Mouse (Mus musculus): Measurements from ENCODE around the gene Myh7. TPM values are rescaled to one million over a fixed set of nuclear protein-coding genes. Genes with fewer than 3 reads are reported as not detected.
"Not testable (repeated sequence)": the region's sequence is repeated elsewhere in the genome, so short reads cannot be mapped to it uniquely, and the experiment has no call there.

Myh7 gene
- 7.6 and 10.3 TPM in 2 replicates for polyA plus RNA-seq (2015; fragmentation: Nextera tagmentation; extraction: Ambion mirVana)

DNA sequence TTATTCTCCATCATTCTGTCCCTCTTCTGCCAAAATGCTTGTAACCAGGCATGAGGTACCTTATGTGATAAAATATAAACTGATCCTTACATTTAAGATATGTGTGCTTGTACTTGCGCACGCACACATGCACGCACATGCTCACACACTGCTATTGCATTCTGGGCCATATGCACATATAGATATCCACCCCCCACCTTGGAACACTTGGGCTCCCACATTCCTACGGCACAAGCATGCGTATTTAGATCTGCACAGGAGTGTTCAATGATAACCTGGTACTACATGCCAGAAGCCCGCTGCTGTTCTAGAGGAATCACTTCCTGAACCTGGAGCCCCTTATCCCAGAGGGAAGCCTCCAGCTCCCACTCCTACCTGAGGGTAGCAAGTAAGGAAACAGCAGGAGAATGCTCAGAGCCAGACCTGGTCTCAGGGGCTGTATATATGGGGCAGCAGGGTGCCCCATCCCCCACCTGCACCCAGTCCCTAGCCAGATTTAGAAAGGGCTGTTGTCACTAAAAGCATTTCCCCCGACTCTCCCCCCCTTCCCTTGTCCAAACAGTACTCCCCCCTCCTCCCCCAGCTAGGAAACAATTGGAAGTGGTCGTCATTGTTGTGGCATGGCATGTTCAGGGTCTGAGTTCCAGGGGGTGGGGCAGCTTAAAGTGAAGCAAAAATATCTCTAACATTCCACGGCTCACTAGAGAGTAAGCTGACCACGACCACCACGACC is at the start of gene Myh7:
Gene Myh7, minus strand, starts transcription at position 491 of the 733 bp plus-strand sequence.
- H3K9me3 ChIP-seq = no peaks in the 10 kb centered on the region
- H3K36me3 ChIP-seq = no peaks in the 10 kb centered on the region
- no peak within 1 kb of the TSS for H3K4me3 ChIP-seq
- H3K27me3 ChIP-seq = no peaks in the 10 kb centered on the region
- H3K4me2 ChIP-seq = no peak within 1 kb of the TSS
- peaks cover 21% of the 10 kb centered on the region for H3K4me1 ChIP-seq (replicated peaks)
- ATAC-seq (ENCODE audit: low read depth) = no peak
- H3K9ac ChIP-seq = no peak within 1 kb of the TSS
- H3K27ac ChIP-seq (replicated peaks) = peak within 1 kb of the TSS; percentile 70
- 60% methylated on average over 11 of the region's 11 CpGs for WGBS

DNA sequence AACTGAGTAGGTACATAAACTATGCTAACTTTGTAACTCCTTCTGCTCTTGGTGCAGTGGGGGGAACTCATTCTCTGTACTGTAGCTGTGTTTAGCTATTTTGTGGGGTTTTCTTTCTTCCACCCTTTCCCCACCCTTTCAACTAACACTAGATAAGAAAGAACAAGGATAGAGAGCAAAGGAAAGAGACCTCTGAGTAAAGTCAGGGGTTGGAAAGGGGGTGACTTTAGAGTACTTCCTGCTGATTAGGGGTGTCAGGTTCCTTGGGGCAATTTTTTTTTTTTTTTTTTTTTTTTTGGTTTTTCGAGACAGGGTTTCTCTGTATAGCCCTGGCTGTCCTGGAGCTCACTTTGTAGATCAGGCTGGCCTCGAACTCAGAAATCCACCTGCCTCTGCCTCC is 49.3 kb upstream of the Myh7 start:
- H3K4me1 ChIP-seq (replicated peaks); H3K4me2 ChIP-seq; ATAC-seq (ENCODE audit: low read depth); H3K9me3 ChIP-seq; H3K4me3 ChIP-seq; H3K27me3 ChIP-seq; H3K27ac ChIP-seq (replicated peaks); H3K9ac ChIP-seq; H3K36me3 ChIP-seq: not testable (repeated sequence)
- WGBS = 75% methylated on average over 1 of the region's 2 CpGs

DNA sequence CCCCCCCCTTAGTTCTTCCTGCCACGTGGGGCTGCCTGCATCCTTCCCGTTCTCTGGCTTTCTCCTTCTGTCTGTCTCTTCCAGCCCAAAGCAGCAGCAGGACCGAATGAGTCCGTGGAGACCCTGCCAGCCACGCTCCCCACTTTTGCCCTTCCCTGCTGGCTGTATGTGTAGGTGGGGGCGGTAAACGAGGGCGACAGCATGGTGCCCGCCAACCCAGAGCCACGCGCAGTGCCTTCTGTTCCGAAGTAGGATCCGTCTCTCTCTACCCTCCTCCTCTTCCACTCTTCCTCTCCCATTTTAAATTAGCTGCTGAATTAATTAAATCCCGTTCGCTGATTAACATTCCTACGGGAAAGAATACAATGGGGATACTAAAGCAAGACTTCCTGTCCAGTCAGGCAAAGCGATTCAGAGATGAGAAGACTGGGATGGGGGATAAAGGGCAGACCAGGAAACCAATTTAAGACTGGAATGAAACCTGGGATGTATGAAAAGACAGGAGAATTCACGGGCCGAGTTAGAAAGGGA is 38.3 kb upstream of the Myh7 start:
- Histone ChIP-seq H3K4me3 (no peak overlapping the region), H3K9me3 (no peaks in the 10 kb centered on the region), H3K4me2 (peak overlapping the region; percentile 34), H3K36me3 (no peaks in the 10 kb centered on the region), H3K4me1 (replicated peaks) (peaks cover 47% of the 10 kb centered on the region), H3K27ac (replicated peaks) (peak overlapping the region; percentile 86), H3K27me3 (no peaks in the 10 kb centered on the region), H3K9ac (no peak overlapping the region)
- peak; percentile 36; the same call in 1 of the 2 replicates for ATAC-seq (ENCODE audit: low read depth)
- WGBS = 29% methylated on average over 19 of the region's 19 CpGs

- Histone ChIP-seq H3K4me1 (replicated peaks) (peaks cover 57% of the 10 kb centered on the region), H3K27ac (replicated peaks) (peak overlapping the region; percentile 90), H3K4me3 (no peak overlapping the region), H3K4me2 (peak overlapping the region; percentile 44), H3K9me3 (no peaks in the 10 kb centered on the region), H3K36me3 (0 out of 2 replicates have a peak, but pooled peaks cover 12% of the 10 kb centered on the region), H3K9ac (peak overlapping the region; percentile 58), H3K27me3 (no peaks in the 10 kb centered on the region)
- peak; percentile 54 for ATAC-seq (ENCODE audit: low read depth)
- WGBS = 3% methylated on average over 11 of the region's 11 CpGs
Measured at GRCm38 (mm10) chr14:55029034-55029698, 34.7 kb upstream of the Myh7 start.

DNA sequence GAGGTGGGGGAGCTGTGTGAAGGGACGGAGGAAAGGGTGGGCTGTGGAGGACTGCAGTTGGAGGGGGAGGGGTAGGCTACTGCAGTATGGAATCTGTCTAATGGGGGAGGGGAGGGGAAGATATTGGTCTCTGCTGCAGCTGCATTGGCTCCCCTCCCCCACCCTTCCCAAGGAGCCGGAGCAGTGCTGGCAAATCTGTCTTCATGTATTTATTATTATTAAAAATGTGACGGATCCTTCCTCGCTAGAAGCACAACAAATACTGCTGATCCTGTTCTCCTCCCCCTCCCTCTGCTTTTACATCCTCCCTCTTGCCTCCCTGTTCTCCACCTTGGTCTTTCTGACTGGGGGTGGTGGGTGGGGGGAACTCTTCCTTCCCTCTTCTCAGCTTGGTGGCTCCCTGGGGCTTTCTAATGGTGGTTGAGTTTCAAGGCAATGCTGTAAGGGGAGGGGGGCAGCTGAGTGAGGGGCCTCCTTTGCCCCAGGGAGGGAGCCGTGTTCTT is 34.0 kb upstream of the Myh7 start:
- Histone ChIP-seq H3K4me1 (replicated peaks) (peaks cover 55% of the 10 kb centered on the region), H3K4me3 (no peak overlapping the region), H3K4me2 (peak overlapping the region; percentile 44), H3K36me3 (peaks cover 19% of the 10 kb centered on the region), H3K9ac (peak overlapping the region; percentile 58), H3K9me3 (no peaks in the 10 kb centered on the region), H3K27me3 (no peaks in the 10 kb centered on the region), H3K27ac (replicated peaks) (peak overlapping the region; percentile 90)
- WGBS = 7% methylated on average over 4 of the region's 5 CpGs
- peak; percentile 87 for ATAC-seq (ENCODE audit: low read depth)

GRCm38 (mm10) chr14:55027653-55028052 is 33.2 kb upstream of the Myh7 start:
- Histone ChIP-seq H3K27me3 (no peaks in the 10 kb centered on the region), H3K9me3 (no peaks in the 10 kb centered on the region), H3K4me1 (replicated peaks) (peaks cover 48% of the 10 kb centered on the region), H3K4me3 (no peak overlapping the region), H3K27ac (replicated peaks) (peak overlapping the region; percentile 90), H3K36me3 (peaks cover 26% of the 10 kb centered on the region), H3K9ac (peak overlapping the region; percentile 62), H3K4me2 (peak overlapping the region; percentile 44)
- ATAC-seq (ENCODE audit: low read depth) = peak; percentile 17; the same call in 1 of the 2 replicates
- WGBS = 4% methylated on average over 6 of the region's 6 CpGs

- Histone ChIP-seq H3K27me3 (no peaks in the 10 kb centered on the region), H3K9me3 (no peaks in the 10 kb centered on the region), H3K27ac (replicated peaks) (peak overlapping the region; percentile 90), H3K36me3 (peaks cover 30% of the 10 kb centered on the region), H3K4me3 (no peak overlapping the region), H3K9ac (peak overlapping the region; percentile 62), H3K4me2 (peak overlapping the region; percentile 44), H3K4me1 (replicated peaks) (peaks cover 44% of the 10 kb centered on the region)
- no peak for ATAC-seq (ENCODE audit: low read depth)
- WGBS = 13% methylated on average over 5 of the region's 5 CpGs
Measured at GRCm38 (mm10) chr14:55027251-55027650, 32.8 kb upstream of the Myh7 start.

DNA sequence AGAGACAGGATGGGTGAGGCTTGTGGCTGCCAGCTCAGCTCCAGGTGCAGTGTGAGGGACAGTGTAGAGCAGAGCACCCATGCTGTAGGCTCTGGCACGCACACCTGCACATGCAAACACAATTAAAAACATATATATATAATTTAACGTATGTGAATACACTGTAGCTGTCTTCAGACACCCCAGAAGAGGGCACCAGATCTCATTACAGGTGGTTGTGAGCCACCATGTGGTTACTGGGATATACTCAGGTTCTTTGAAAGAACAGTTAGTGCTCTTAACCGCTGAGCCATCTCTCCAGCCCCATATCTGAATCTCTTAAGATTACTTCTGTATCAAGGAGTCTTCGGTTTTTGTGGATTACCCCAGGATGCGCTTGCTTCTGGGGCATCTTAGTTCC is 31.1 kb upstream of the Myh7 start:
- 82% methylated on average over 5 of the region's 5 CpGs for WGBS
- Histone ChIP-seq H3K36me3 (peaks cover 47% of the 10 kb centered on the region), H3K9me3 (no peaks in the 10 kb centered on the region), H3K9ac (no peak overlapping the region), H3K4me2 (no peak overlapping the region), H3K27ac (replicated peaks) (no peak overlapping the region), H3K4me1 (replicated peaks) (peaks cover 36% of the 10 kb centered on the region), H3K27me3 (no peaks in the 10 kb centered on the region), H3K4me3 (no peak overlapping the region)
- no peak for ATAC-seq (ENCODE audit: low read depth)

- no peak overlapping the region for H3K4me2 ChIP-seq
- 66% methylated on average over 7 of the region's 7 CpGs for WGBS
- no peaks in the 10 kb centered on the region for H3K9me3 ChIP-seq
- H3K27me3 ChIP-seq = no peaks in the 10 kb centered on the region
- no peak overlapping the region for H3K4me3 ChIP-seq
- peaks cover 50% of the 10 kb centered on the region for H3K36me3 ChIP-seq
- H3K9ac ChIP-seq = no peak overlapping the region
- no peak for ATAC-seq (ENCODE audit: low read depth)
- H3K4me1 ChIP-seq (replicated peaks) = peaks cover 30% of the 10 kb centered on the region
- no peak overlapping the region for H3K27ac ChIP-seq (replicated peaks)
Measured at GRCm38 (mm10) chr14:55024236-55024635, 29.8 kb upstream of the Myh7 start.

DNA sequence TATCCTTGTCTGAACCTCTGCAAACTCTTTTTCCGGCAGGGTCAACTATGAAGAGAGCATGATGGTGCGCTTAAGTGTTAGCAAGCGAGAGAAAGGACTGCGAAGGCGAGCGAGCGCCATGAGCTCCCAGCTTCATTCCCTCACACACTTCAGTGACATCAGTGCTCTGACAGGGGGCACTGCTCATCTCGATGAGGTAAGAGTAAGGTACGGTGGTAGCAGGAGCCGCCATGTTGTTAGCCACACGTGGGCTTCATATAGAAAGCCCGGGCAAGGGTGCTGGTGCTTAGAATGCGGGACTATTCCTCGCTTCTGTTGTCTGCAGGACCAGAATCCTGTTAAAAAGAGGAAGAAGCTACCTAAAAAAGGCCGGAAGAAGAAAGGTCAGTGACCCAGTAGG is 28.6 kb upstream of the Myh7 start:
- H3K4me3 ChIP-seq = no peak overlapping the region
- peaks cover 57% of the 10 kb centered on the region for H3K36me3 ChIP-seq

DNA sequence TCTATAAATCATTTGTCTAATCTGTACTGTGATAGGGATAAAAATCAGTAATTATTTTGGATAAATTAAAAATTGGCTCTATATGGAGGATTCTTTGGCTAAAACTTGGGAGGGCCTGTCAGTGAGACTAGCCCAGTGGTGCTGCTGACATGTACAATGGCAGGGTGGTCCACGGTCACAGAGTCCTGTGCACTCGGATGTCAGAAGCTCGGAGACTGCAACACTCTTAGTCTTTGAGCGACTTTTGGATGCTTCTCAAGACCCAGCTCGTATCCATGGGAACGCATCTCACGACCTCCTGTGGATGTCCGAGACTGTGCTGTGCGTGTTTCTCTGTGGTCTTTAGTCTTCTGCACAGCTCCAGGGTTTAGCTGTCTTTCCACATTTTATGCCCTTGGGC is 26.0 kb upstream of the Myh7 start:
- Histone ChIP-seq H3K36me3 (peaks cover 67% of the 10 kb centered on the region), H3K9me3 (no peaks in the 10 kb centered on the region), H3K27ac (replicated peaks) (no peak overlapping the region), H3K4me3 (no peak overlapping the region), H3K9ac (no peak overlapping the region), H3K4me2 (no peak overlapping the region), H3K27me3 (no peaks in the 10 kb centered on the region), H3K4me1 (replicated peaks) (peaks cover 12% of the 10 kb centered on the region)
- no peak for ATAC-seq (ENCODE audit: low read depth)
- WGBS = 42% methylated on average over 9 of the region's 9 CpGs

More for the DNA sequence above, 28.6 kb upstream of the Myh7 start:
- Histone ChIP-seq H3K27me3 (no peaks in the 10 kb centered on the region), H3K9me3 (no peaks in the 10 kb centered on the region), H3K4me1 (replicated peaks) (peaks cover 18% of the 10 kb centered on the region), H3K4me2 (no peak overlapping the region), H3K9ac (no peak overlapping the region), H3K27ac (replicated peaks) (no peak overlapping the region)
- ATAC-seq (ENCODE audit: low read depth) = no peak
- 92% methylated on average over 15 of the region's 15 CpGs for WGBS

DNA sequence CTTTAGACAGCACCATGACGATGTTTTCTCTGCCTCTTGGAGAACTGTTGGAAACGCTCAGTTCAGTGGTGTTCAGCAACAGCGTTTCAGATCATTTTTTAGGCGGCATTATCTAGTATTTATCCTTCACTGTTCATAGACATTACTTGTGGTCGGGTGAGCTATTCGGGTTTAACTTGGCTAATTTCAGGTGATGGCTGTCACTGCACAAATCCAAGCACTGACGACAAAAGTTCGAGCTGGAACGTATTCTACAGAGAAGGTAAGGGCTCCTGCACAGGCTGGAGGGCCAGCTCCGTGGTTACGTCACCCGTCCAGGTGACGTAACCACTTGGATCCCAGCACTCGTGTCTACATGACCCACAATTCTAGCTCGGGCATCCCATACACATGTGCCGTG is 22.4 kb upstream of the Myh7 start:
- H3K9ac ChIP-seq = no peak overlapping the region
- peaks cover 19% of the 10 kb centered on the region for H3K4me1 ChIP-seq (replicated peaks)
- no peak overlapping the region for H3K27ac ChIP-seq (replicated peaks)
- H3K4me3 ChIP-seq = no peak overlapping the region
- no peak overlapping the region for H3K4me2 ChIP-seq
- H3K9me3 ChIP-seq = no peaks in the 10 kb centered on the region
- peaks cover 35% of the 10 kb centered on the region for H3K36me3 ChIP-seq
- no peaks in the 10 kb centered on the region for H3K27me3 ChIP-seq
- 92% methylated on average over 16 of the region's 16 CpGs for WGBS
- ATAC-seq (ENCODE audit: low read depth) = no peak

Data from neural tube, embryonic 13.5 days (tissue).